Mouse (Mus musculus) MEL (cell line): ENCODE measurements around the gene Zfp697. TPM values are rescaled to one million over a fixed set of nuclear protein-coding genes. Genes with fewer than 3 reads are reported as not detected.
A peak's percentile ranks its signal among the peaks of the same experiment; 100 is the strongest.
"Not testable (repeated sequence)": the region's sequence is repeated elsewhere in the genome, so short reads cannot be mapped to it uniquely, and the experiment has no call there.

Experiments used
- DNase-seq: peaks from one replicate; pipeline ENCODE4 v3.0.0; 2011; ENCODE audit warnings: low read depth, low spot score
- H3K27ac ChIP-seq: 2 replicates; pipeline ENCODE4 v1.5.1; 2012; ENCODE audit warnings: low read depth, mild to moderate bottlenecking, control low read depth, low read length, moderate library complexity; ENCODE audit not compliant: control insufficient read depth
- H3K27me3 ChIP-seq, 2 experiments: fragments of 150-350 bp in 1 of 2; sonication (generic) in 1 of 2; 2 replicates each; pipeline ENCODE4 v1.6.1; 2012; ENCODE audit warnings: low read length in 2 of 2, mild to moderate bottlenecking in 2 of 2, improper control_type of control experiment in 1 of 2, moderate library complexity in 1 of 2; ENCODE audit not compliant: insufficient read depth in 2 of 2, control insufficient read depth in 1 of 2
- H3K36me3 ChIP-seq, 2 experiments: 2 replicates each; pipeline ENCODE4 v1.6.1; 2012 to 2014; ENCODE audit warnings: low read length in 2 of 2, improper control_type of control experiment in 1 of 2, inconsistent platforms in 1 of 2, mild to moderate bottlenecking in 1 of 2; ENCODE audit not compliant: insufficient read depth in 2 of 2, control insufficient read depth in 1 of 2
- H3K4me1 ChIP-seq, 2 experiments: fragments of 150-350 bp in 1 of 2; sonication (generic) in 1 of 2; 2 replicates each; pipeline ENCODE4 v1.6.1; 2012; ENCODE audit warnings: low read length in 2 of 2, improper control_type of control experiment in 1 of 2, mild to moderate bottlenecking in 1 of 2; ENCODE audit not compliant: insufficient read depth in 2 of 2, control insufficient read depth in 1 of 2
- H3K4me3 ChIP-seq, 2 experiments: fragments of 150-350 bp in 1 of 2; sonication (generic) in 1 of 2; 2 replicates each; pipeline ENCODE4 v1.5.1; 2012; ENCODE audit warnings: low read depth in 2 of 2, low read length in 2 of 2, mild to moderate bottlenecking in 2 of 2, moderate library complexity in 2 of 2, control low read depth in 1 of 2, improper control_type of control experiment in 1 of 2; ENCODE audit not compliant: control insufficient read depth in 1 of 2, insufficient read depth in 1 of 2
- H3K79me2 ChIP-seq: 2 replicates; pipeline ENCODE4 v1.6.1; 2012; ENCODE audit warnings: mild to moderate bottlenecking, low read length, moderate library complexity; ENCODE audit not compliant: control insufficient read depth, poor library complexity, insufficient read depth
- H3K9ac ChIP-seq: 2 replicates; pipeline ENCODE4 v1.6.1; 2012; ENCODE audit warnings: low read depth, mild to moderate bottlenecking, control low read depth, low read length, moderate library complexity; ENCODE audit not compliant: control insufficient read depth, poor library complexity, severe bottlenecking
- H3K9me3 ChIP-seq: fragments of 150-350 bp; sonication (generic); replicated peaks from 2 replicates; pipeline ENCODE4 v1.6.1; 2012; ENCODE audit warnings: mild to moderate bottlenecking, low read length, improper control_type of control experiment, moderate library complexity; ENCODE audit not compliant: insufficient read depth
- CTCF ChIP-seq, 3 experiments: IDR thresholded peaks in 2 of 3; conservative IDR thresholded peaks in 1 of 3; 2 replicates each; pipeline ENCODE4 v1.5.1; 2011 to 2012; ENCODE audit warnings: low read length in 3 of 3, low read depth in 2 of 3, mild to moderate bottlenecking in 2 of 3, improper control_type of control experiment in 1 of 3, inconsistent platforms in 1 of 3, mixed read lengths in 1 of 3, moderate library complexity in 1 of 3; ENCODE audit not compliant: control insufficient read depth in 1 of 3, insufficient read depth in 1 of 3, poor library complexity in 1 of 3, severe bottlenecking in 1 of 3
- ELF1 ChIP-seq: IDR thresholded peaks from 2 replicates; pipeline ENCODE4 v1.6.1; 2014; ENCODE audit warnings: low read depth, mild to moderate bottlenecking, inconsistent platforms, low read length, improper control_type of control experiment, moderate library complexity
- HCFC1 ChIP-seq: IDR thresholded peaks from 2 replicates; pipeline ENCODE4 v1.6.1; 2012; ENCODE audit warnings: low read depth, mild to moderate bottlenecking, inconsistent platforms, low read length, improper control_type of control experiment, moderate library complexity
- TCF12 ChIP-seq: IDR thresholded peaks from 2 replicates; pipeline ENCODE4 v1.6.1; 2014; ENCODE audit warnings: low read depth, mild to moderate bottlenecking, inconsistent platforms, low read length, improper control_type of control experiment, moderate library complexity
- ZKSCAN1 ChIP-seq: IDR thresholded peaks from 2 replicates; pipeline ENCODE4 v1.6.1; 2012; ENCODE audit warnings: low read depth, mild to moderate bottlenecking, inconsistent platforms, low read length, improper control_type of control experiment, moderate library complexity
- polyA plus RNA-seq, 2 experiments: library from polyadenylated mRNA; stranded (reverse) in 1 of 2; unstranded in 1 of 2; fragments of >175 nt in 1 of 2; fragments of >200 nt in 1 of 2; gene quantifications; 2 replicates each; pipeline versions ENCODE4 v1.2.1 to v1.2.4; 2012; ENCODE audit warnings: low replicate concordance in 2 of 2, low read depth in 1 of 2; ENCODE audit not compliant: insufficient read length in 2 of 2, insufficient read depth in 1 of 2, missing spikeins in 1 of 2
- total RNA-seq: library from RNA; depleted of rRNA; stranded (reverse); fragments of 300-350 nt; gene quantifications from 2 replicates; pipeline ENCODE4 v1.2.3, GENCODE M21; 2012

The Zfp697 gene
- total and polyA plus RNA-seq, 3 experiments = 0.04 TPM; not detected in 2

DNA sequence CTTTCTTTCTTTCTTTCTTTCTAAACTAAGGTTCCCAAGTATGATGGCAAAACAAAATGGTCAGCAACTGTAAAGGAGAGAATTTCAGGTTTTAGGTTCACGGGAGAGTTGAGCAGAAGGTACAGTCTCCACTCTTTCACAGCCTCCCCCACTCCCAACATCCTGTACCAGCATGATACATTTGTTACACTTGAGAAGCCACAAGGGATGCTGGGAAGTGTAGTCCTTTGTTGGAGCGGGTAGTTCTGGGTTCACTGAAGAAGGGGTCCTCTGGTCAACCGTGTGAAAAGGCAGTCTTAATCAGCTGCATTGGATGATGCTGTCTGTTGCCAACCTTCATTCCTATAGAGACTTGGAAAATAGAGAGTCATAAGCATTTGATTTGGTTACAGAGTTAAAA, 7.0 kb downstream of the Zfp697 start:
- TF ChIP-seq CTCF (IDR thresholded peaks at IDR 0.05 in 2 of 3, conservative IDR thresholded peaks at IDR 0.05 in 1 of 3; ENCODE audit: control insufficient read depth in 1 of 3, insufficient read depth in 1 of 3, low read depth in 2 of 3, low read length in 3 of 3, poor library complexity in 1 of 3, severe bottlenecking in 1 of 3) (no peak), TCF12 (no peak), ZKSCAN1 (no peak), HCFC1 (peak; percentile 41; the same call in 1 of the 2 replicates), ELF1 (no peak)
- H3K27ac ChIP-seq = no peak overlapping the region
- H3K4me3 ChIP-seq = no peak overlapping the region
- H3K27me3 ChIP-seq = peaks cover 0 to 7% of the 10 kb centered on the region in 2 experiments; a peak in 2 of 4 replicates
- no peaks in the 10 kb centered on the region for H3K79me2 ChIP-seq
- H3K4me1 ChIP-seq = peaks cover 0 to 3% of the 10 kb centered on the region in 2 experiments; a peak in 2 of 4 replicates
- no peaks in the 10 kb centered on the region for H3K9me3 ChIP-seq
- H3K36me3 ChIP-seq = no peaks in the 10 kb centered on the region
- DNase-seq = no peak
- H3K9ac ChIP-seq = no peak overlapping the region

GRCm38 (mm10) chr3:98404268-98404895, 22.1 kb downstream of the Zfp697 start:
- H3K4me3 ChIP-seq, H3K27me3 ChIP-seq, H3K36me3 ChIP-seq, H3K79me2 ChIP-seq, H3K9me3 ChIP-seq, H3K9ac ChIP-seq, H3K4me1 ChIP-seq, DNase-seq, H3K27ac ChIP-seq: not testable (repeated sequence)

DNA sequence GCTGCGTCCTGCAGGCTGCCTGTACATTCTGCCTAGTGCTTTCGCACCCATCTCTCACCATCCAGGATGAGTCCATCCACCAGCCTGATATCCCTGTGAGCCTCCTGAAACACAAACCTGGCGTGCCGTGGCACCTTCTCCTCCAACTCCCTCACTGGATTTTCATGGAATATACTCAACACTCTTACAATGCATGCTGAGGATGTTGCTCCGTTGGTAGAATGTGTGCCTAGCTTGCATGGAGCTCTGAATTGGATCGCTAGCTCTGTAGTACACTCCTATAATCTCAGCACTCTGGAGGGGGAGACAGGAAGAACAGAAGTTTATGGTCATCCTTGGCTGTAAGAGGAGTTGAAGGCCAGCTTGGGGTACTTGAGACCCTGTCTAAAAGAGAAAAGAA, 23.6 kb downstream of the Zfp697 start:
- H3K79me2 ChIP-seq, H3K4me3 ChIP-seq, H3K27me3 ChIP-seq, H3K36me3 ChIP-seq, H3K4me1 ChIP-seq, H3K27ac ChIP-seq, DNase-seq, H3K9me3 ChIP-seq, H3K9ac ChIP-seq: not testable (repeated sequence)

DNA sequence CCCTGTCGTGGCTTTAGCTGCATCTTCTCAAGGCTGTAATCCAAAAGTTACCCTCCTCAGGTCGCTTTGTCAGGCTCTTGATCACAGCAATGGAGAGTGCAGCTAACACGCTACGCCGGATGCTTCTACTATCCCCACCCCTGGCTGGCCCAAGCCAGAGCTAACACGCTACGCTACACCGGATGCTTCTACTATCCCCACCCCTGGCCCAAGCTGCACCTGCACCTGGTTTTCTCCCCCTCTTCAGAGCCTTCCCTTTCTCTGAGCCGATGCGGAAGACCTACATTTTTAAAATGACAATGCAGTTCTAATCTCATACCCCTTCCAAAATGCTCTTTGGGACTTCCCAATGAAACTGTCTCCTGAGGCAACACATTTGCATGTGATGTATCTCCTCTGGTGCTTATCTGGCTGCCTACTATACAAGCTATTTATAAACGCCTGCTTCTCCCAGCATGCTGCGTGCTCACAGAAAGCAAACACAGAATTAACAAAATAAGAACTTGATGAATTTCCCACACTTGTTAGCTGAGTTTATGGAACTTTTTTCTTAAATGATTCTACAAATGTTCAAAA, 24.4 kb downstream of the Zfp697 start:
- not testable (repeated sequence) for H3K9ac ChIP-seq, H3K4me3 ChIP-seq, DNase-seq

DNA sequence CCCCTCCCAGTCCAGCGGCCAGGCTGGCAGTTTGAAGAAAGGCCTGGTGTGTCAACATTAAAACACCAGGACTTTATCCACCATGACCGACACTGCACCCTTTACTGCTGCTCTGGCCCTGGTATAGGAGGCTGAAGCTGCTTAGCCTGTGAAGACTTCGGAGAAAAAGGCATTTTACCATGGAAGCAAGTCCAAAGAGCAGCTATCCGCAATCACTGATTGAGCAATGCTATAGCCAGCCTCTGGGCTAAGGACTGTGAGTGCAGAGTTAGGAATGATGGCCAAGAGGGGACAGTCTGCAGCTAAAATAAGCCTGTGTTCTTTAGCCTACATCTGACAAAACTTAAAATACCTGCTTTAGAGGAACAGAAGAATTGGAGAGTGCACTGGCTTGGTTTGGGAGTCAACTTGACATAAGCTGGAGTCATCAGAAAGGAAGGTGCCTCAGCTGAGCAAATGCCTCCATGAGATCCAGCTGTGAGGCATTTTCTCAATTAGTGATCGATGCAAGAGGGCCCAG, 25.1 kb downstream of the Zfp697 start:
- not testable (repeated sequence) for H3K27ac ChIP-seq, H3K36me3 ChIP-seq, H3K27me3 ChIP-seq, H3K9me3 ChIP-seq, H3K4me1 ChIP-seq, DNase-seq, H3K4me3 ChIP-seq, H3K9ac ChIP-seq, H3K79me2 ChIP-seq

More for the DNA sequence above, 24.4 kb downstream of the Zfp697 start:
- not testable (repeated sequence) for H3K79me2 ChIP-seq, H3K27ac ChIP-seq, H3K4me1 ChIP-seq, H3K36me3 ChIP-seq, H3K9me3 ChIP-seq, H3K27me3 ChIP-seq

GRCm38 (mm10) chr3:98410619-98411580, 28.6 kb downstream of the Zfp697 start:
- H3K79me2 ChIP-seq, H3K9ac ChIP-seq, H3K4me1 ChIP-seq, H3K36me3 ChIP-seq, H3K27ac ChIP-seq, H3K27me3 ChIP-seq, H3K9me3 ChIP-seq, DNase-seq, H3K4me3 ChIP-seq: not testable (repeated sequence)
